Mouse (Mus musculus) liver, embryonic 12.5 days (tissue): Measurements from ENCODE around the gene Rnf141. TPM values are rescaled to one million over a fixed set of nuclear protein-coding genes. Genes with fewer than 3 reads are reported as not detected.

ENCODE experiments used
- ATAC-seq: fragments of 200-750 bp; cut with Nextera tagmentation; 2 replicates; pipeline ENCODE4 v1.8.0; 2017; ENCODE audit warnings: moderate number of reproducible peaks, mild to moderate bottlenecking, moderate library complexity
- H3K27ac ChIP-seq: fragments of 300-500 bp; sonication (generic); 2 replicates; pipeline ENCODE4 v1.5.1; 2016; ENCODE audit warnings: mild to moderate bottlenecking
- H3K27me3 ChIP-seq: fragments of 300-500 bp; sonication (generic); replicated peaks from 2 replicates; pipeline ENCODE4 v1.6.1; 2016; ENCODE audit warnings: mild to moderate bottlenecking, moderate library complexity
- H3K36me3 ChIP-seq: fragments of 300-500 bp; sonication (generic); 2 replicates; pipeline ENCODE4 v1.6.1; 2016; ENCODE audit warnings: mild to moderate bottlenecking, moderate library complexity
- H3K4me1 ChIP-seq: fragments of 300-500 bp; sonication (generic); 2 replicates; pipeline ENCODE4 v1.6.1; 2016
- H3K4me2 ChIP-seq: fragments of 300-500 bp; sonication (generic); 2 replicates; pipeline ENCODE4 v1.6.1; 2016; ENCODE audit warnings: mild to moderate bottlenecking, moderate library complexity
- H3K4me3 ChIP-seq: fragments of 300-500 bp; sonication (generic); 2 replicates; pipeline ENCODE4 v1.5.1; 2016; ENCODE audit warnings: mild to moderate bottlenecking, moderate library complexity
- H3K9ac ChIP-seq: fragments of 300-500 bp; sonication (generic); 2 replicates; pipeline ENCODE4 v1.6.1; 2016; ENCODE audit warnings: mild to moderate bottlenecking, moderate library complexity
- H3K9me3 ChIP-seq: fragments of 300-500 bp; sonication (generic); replicated peaks from 2 replicates; pipeline ENCODE4 v1.6.1; 2016; ENCODE audit warnings: mild to moderate bottlenecking, moderate library complexity
- WGBS: fragments of 180-500 bp; shearing (Covaris S2); methylation state at CpG from one replicate; pipeline ENCODE4 v1.1.7; 2016; ENCODE audit not compliant: insufficient replicate concordance; 5-methylcytosine and 5-hydroxymethylcytosine counted together
- polyA plus RNA-seq: library from polyadenylated mRNA; unstranded; fragments of >200 nt; fragmentation: Nextera tagmentation; extraction: Ambion mirVana; gene quantifications from 2 replicates; pipeline ENCODE4 v1.2.1, GENCODE M21; 2016

Rnf141 gene
- polyA plus RNA-seq, 1 experiment from 2014 or later: 29.1 TPM

DNA sequence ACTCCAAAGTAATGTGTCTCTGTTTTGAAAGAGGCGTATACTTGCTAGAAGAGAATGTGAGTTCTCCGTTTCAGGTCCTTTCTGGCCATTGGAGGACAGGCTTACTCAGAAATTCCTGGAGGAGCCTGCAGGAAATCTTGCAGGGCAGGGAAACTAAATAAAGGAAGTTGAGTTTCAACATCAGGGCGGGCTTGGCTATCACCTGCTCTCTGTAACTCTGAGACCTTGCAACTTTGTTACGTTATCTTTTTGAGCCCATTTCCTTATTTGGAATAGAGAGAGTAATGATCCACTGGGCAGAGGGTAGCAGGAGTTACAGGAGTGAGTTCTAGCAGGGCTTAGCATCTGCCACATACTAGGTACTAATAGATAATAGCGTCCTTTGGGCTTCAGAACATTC lies 15.9 kb upstream of the Rnf141 start:
- Histone ChIP-seq H3K9ac (no peak overlapping the region; the same call in 1 of the 2 replicates), H3K4me1 (peaks cover 45% of the 10 kb centered on the region), H3K4me2 (0 out of 2 replicates have a peak overlapping the region, but pooled peaks have one; percentile 9), H3K27me3 (no peaks in the 10 kb centered on the region), H3K9me3 (no peaks in the 10 kb centered on the region), H3K36me3 (no peaks in the 10 kb centered on the region), H3K4me3 (no peak overlapping the region), H3K27ac (no peak overlapping the region)
- no peak for ATAC-seq
- 19% methylated on average over 5 of the region's 5 CpGs for WGBS

DNA sequence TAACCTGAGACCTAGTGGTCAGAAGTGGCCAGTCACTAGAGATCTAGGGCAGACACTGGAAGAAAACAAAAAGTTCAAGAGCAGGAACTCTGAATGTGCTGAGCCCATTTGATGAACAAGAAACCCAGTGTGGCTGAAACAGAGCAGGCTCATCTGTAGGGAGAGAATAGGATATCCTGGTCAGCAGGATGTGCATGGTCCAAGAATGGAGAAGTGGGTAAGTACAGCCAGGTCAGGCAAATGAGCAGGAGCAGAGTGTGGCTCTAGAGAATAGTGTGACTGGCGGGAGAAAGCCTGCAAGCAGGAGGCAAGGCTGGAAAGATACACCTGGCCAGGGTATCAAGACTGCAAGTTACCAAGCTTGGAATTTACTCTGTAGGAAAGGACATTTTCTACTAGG lies 11.3 kb upstream of the Rnf141 start:
- 28% methylated on average over 1 of the region's 1 CpGs for WGBS
- peaks cover 49% of the 10 kb centered on the region for H3K4me1 ChIP-seq
- H3K27ac ChIP-seq: no peak overlapping the region
- no peaks in the 10 kb centered on the region for H3K36me3 ChIP-seq
- ATAC-seq: no peak
- H3K4me2 ChIP-seq: no peak overlapping the region
- no peak overlapping the region for H3K4me3 ChIP-seq
- H3K9ac ChIP-seq: no peak overlapping the region
- H3K9me3 ChIP-seq: no peaks in the 10 kb centered on the region
- H3K27me3 ChIP-seq: no peaks in the 10 kb centered on the region

DNA sequence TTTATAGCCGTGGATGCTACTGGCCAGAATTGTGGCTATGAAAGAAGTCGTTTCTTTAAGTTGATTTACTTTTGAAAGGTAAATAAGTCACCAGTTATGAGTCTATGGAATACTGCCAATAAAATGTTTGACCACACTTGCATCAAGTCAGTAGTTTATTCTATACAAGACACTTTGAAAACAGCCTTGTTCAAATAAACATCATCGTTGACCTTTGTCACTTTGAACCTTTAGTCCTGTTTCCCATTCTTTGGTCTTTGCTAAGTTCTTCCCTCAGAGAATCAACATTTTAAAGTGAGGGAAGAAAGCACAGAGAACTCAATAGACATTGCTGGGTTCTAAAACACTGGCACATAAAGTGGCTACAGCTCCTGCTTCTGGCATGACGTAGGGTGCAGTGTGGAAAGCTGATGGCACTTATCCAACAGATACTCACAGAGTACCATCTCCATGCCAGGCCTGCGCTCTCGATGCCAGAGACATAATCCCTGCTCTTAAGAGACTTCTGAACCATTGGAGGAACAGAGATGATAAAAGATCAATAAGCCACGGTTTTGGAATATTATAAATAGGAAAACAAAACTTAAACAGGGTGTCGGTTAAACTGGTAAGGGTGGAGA lies 10.8 kb upstream of the Rnf141 start:
- Histone ChIP-seq H3K9ac (no peak overlapping the region), H3K9me3 (no peaks in the 10 kb centered on the region), H3K4me3 (no peak overlapping the region), H3K36me3 (no peaks in the 10 kb centered on the region), H3K27me3 (no peaks in the 10 kb centered on the region), H3K27ac (no peak overlapping the region), H3K4me1 (peaks cover 43% of the 10 kb centered on the region), H3K4me2 (no peak overlapping the region)
- no peak for ATAC-seq
- WGBS: 65% methylated on average over 8 of the region's 8 CpGs

DNA sequence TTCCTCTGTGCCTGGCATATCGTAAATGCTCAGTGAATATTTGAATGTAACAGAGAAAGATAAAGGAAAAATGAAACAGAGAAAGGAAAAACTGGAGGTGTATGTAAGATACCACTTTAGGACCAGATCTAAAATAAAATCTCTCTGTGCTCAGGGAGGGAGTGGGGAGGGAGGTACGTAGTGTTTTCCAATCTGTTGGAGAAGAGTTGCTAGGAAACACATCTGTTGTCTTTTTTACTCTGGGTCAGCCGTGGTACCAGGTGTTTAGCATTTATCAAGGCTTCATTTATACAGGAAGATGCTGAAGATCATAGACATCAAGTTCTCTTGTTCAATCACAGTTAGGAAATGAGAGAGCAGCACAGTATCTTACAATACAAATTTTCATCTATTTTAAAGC lies 10.3 kb upstream of the Rnf141 start:
- ATAC-seq: no peak

DNA sequence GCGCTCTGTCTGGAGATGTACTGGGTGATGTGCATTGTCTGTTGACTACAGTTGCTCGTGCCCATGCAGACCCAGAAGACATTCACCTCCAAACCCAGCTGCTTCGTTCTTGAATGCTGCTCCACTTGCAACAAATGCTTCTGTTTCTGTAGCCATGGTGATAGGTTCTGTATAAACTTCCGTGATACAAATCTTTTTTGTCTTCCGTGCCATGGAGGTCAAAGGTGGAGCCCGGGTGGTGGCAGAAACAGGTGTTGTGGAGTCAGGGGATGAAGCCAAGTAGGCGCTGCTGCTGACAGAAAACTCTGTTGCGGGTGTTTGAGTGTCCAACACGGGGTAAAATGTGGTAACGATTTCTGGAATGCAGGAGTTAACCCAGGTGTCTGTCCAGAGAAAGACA lies 9.4 kb upstream of the Rnf141 start:
- Histone ChIP-seq H3K9me3 (no peaks in the 10 kb centered on the region), H3K9ac (no peak overlapping the region), H3K4me1 (peaks cover 33% of the 10 kb centered on the region), H3K36me3 (no peaks in the 10 kb centered on the region), H3K27me3 (no peaks in the 10 kb centered on the region), H3K4me2 (no peak overlapping the region), H3K4me3 (no peak overlapping the region), H3K27ac (no peak overlapping the region)
- WGBS: 68% methylated on average over 10 of the region's 10 CpGs
- no peak for ATAC-seq

More for the DNA sequence above, 10.3 kb upstream of the Rnf141 start:
- Histone ChIP-seq H3K4me2 (no peak overlapping the region), H3K27ac (no peak overlapping the region), H3K9ac (no peak overlapping the region), H3K4me1 (peaks cover 38% of the 10 kb centered on the region), H3K4me3 (no peak overlapping the region), H3K9me3 (no peaks in the 10 kb centered on the region), H3K27me3 (no peaks in the 10 kb centered on the region), H3K36me3 (no peaks in the 10 kb centered on the region)
- WGBS: 67% methylated on average over 3 of the region's 3 CpGs

DNA sequence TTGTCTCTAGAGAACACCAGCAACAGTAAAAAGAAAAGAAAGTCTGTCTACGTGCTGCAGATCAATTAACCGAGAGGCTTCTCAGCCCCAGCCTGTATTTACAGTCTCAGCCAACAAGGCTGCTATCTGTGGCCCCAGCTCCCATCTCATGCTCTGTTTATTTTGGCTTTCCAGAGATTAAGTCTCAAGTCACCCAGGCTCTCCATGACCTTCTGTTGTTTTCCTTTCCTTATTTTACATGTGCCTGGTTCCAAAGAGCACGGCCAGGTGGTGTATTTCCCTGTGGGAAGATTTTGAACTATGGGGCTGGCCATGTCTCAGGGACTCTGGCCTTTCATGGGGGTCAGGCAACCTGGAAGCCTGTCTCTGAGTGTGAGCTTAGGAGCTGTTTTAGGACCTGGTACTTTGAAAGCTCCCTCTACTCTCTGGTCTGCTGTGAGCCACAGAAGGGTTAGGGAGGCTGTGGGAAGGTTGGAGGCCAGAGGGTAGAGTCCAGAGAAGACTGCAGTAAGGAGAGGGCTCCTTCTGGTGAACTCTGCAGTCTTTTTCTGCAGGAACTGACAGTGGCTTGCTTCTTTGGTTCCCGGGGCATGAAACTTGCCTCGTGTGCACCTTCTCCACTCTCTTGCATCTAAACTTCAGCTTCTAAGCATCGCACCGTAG lies 7.4 kb upstream of the Rnf141 start:
- Histone ChIP-seq H3K36me3 (no peaks in the 10 kb centered on the region), H3K27ac (peak overlapping the region; percentile 38; the same call in 1 of the 2 replicates), H3K4me1 (peaks cover 42% of the 10 kb centered on the region), H3K27me3 (no peaks in the 10 kb centered on the region), H3K4me2 (no peak overlapping the region), H3K9ac (no peak overlapping the region), H3K4me3 (no peak overlapping the region), H3K9me3 (no peaks in the 10 kb centered on the region)
- WGBS: 71% methylated on average over 7 of the region's 7 CpGs
- no peak for ATAC-seq

DNA sequence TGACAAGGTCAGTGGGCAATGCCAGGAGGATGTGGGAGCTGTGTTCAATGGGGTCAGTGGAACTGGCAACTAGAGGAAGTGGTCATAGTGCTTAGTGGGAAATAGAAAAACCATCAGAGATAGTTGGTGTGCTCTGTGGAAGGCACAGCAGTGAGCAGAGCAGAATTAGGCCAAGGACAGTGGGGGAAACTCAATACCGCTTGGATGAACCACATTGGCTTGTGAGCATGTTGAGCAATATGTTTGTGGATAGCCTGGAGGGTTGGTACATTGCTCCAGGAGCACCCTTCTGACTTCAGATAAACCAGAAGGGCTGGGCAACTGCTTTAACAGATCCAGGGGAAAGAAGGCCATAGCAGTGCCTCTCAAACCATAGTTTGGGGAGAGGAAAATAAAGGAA lies 4.1 kb upstream of the Rnf141 start:
- H3K27ac ChIP-seq: peak overlapping the region; percentile 32; the same call in 1 of the 2 replicates
- WGBS: 59% methylated on average over 1 of the region's 1 CpGs
- no peak overlapping the region for H3K9ac ChIP-seq
- no peak overlapping the region for H3K4me3 ChIP-seq
- H3K27me3 ChIP-seq: no peaks in the 10 kb centered on the region
- no peaks in the 10 kb centered on the region for H3K9me3 ChIP-seq
- no peaks in the 10 kb centered on the region for H3K36me3 ChIP-seq
- no peak overlapping the region for H3K4me2 ChIP-seq
- ATAC-seq: no peak
- peaks cover 23% of the 10 kb centered on the region for H3K4me1 ChIP-seq

DNA sequence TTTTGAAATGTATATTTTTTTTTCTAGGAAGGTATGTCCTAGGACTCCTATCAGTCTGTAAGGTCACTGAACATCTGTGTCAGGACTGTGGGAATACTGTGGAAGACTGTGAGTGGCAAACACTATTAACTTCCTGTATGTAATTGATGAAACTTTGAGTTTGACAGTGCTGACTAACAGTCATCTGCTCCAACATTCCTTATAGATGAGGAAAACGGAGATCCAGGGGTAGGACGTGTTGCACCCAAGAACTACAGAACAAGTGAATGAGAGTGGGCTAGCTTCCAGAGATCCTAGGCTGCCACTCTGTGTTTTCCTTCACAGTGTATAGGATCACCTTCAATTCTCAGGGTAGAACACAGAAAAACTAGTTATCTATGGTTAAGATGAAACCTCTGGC lies 3.1 kb upstream of the Rnf141 start:
- no peaks in the 10 kb centered on the region for H3K36me3 ChIP-seq
- no peak for ATAC-seq
- no peaks in the 10 kb centered on the region for H3K9me3 ChIP-seq
- H3K27ac ChIP-seq: no peak overlapping the region
- 73% methylated on average over 2 of the region's 2 CpGs for WGBS
- no peak overlapping the region for H3K9ac ChIP-seq
- H3K4me2 ChIP-seq: no peak overlapping the region
- no peak overlapping the region for H3K4me3 ChIP-seq
- peaks cover 31% of the 10 kb centered on the region for H3K4me1 ChIP-seq
- H3K27me3 ChIP-seq: no peaks in the 10 kb centered on the region

DNA sequence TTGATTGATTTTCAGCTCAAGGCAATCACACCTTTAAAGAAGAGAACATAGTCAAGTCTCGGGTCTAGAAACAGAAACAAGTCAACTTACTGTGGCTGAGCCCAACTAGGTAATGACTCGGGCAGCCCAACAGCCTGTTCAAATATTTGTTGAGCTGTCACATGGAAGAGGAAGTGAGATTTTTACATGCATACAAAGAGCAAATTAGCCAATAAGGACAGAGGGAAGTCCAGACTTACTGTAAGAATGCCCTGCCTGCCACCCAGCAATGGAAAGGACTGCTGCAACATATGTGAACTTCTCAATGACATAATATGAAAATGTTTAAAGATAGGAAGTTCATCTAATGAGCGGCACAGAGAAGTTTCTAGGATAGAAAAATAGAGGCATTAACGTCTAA lies 3.9 kb downstream of the Rnf141 start:
- Histone ChIP-seq H3K4me1 (peaks cover 39% of the 10 kb centered on the region), H3K36me3 (peaks cover 25% of the 10 kb centered on the region), H3K9me3 (no peaks in the 10 kb centered on the region), H3K4me2 (0 out of 2 replicates have a peak overlapping the region, but pooled peaks have one; percentile 10), H3K27me3 (no peaks in the 10 kb centered on the region), H3K4me3 (no peak overlapping the region), H3K27ac (no peak overlapping the region), H3K9ac (no peak overlapping the region; the same call in 1 of the 2 replicates)
- WGBS: 55% methylated on average over 4 of the region's 4 CpGs
- ATAC-seq: no peak

DNA sequence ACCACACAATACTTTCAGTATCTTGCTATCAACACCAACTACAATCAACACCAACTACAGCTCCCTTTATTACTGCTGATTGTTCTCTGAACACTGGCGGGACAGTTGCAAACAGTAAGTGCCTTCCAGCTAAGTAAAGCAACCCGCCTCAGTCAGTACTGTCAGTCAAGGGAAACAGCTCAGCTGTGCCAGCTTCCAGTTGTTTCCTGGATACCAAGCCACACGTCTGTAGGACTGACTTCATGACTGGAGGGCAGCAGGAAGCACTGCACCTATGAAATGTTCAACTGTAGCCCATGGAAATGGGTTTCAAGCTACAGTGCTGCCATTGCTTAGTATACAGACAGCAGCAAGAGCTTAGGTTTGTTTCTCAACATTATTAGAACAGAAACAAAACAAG lies 9.7 kb downstream of the Rnf141 start:
- no peaks in the 10 kb centered on the region for H3K27me3 ChIP-seq
- no peaks in the 10 kb centered on the region for H3K9me3 ChIP-seq
- no peak overlapping the region for H3K4me3 ChIP-seq
- H3K27ac ChIP-seq: no peak overlapping the region
- H3K36me3 ChIP-seq: peaks cover 67% of the 10 kb centered on the region
- WGBS: 36% methylated on average over 3 of the region's 3 CpGs
- no peak overlapping the region for H3K9ac ChIP-seq
- H3K4me1 ChIP-seq: peaks cover 21% of the 10 kb centered on the region
- no peak overlapping the region for H3K4me2 ChIP-seq
- no peak for ATAC-seq

DNA sequence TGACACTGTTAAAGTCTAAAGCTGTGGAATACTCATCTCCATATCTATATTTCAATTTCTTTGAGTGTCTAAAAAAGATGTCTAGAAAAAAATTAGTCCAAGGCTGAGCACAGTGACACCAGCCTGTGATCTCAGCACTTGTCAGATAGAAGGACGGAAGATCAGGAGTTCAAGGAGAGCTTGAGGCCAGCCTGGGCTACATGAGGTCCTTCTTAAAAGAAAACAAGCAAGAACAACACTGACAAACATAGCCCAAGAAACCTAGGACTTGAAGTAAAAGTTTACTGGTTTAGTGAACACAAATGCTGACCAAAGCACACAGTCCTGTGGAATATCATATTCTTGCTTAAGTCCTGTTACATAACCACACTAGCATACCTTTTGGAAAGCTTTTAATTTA lies 10.2 kb downstream of the Rnf141 start:
- H3K4me2 ChIP-seq: no peak overlapping the region
- no peak for ATAC-seq
- no peaks in the 10 kb centered on the region for H3K9me3 ChIP-seq
- H3K36me3 ChIP-seq: peaks cover 72% of the 10 kb centered on the region
- H3K27me3 ChIP-seq: no peaks in the 10 kb centered on the region
- H3K4me3 ChIP-seq: no peak overlapping the region
- WGBS: 85% methylated on average over 1 of the region's 1 CpGs
- peaks cover 16% of the 10 kb centered on the region for H3K4me1 ChIP-seq
- no peak overlapping the region for H3K9ac ChIP-seq
- no peak overlapping the region for H3K27ac ChIP-seq

DNA sequence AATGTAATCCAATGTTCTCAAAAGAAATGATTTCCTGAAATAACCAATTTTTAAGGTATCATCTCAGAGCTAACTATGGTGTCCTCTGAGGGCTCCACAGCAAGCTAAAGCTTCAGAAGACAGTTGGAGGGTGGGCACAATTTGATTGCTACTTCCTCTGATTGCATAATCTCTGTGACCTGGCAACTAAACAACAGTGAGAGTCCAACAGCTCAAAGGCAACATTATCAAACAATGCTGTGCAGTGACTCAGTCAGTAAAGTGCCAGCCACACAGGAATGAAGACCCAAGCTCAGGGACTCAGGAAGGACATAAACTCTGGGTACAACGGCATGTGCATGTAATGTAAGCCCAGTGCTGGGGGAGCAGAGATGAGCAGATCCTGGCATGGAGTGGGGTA lies 11.2 kb downstream of the Rnf141 start:
- no peak overlapping the region for H3K4me3 ChIP-seq
- no peak overlapping the region for H3K9ac ChIP-seq
- H3K4me1 ChIP-seq: peaks cover 16% of the 10 kb centered on the region
- H3K27me3 ChIP-seq: no peaks in the 10 kb centered on the region
- peak; percentile 37; the same call in 1 of the 2 replicates for ATAC-seq
- no peak overlapping the region for H3K4me2 ChIP-seq
- H3K9me3 ChIP-seq: no peaks in the 10 kb centered on the region
- H3K27ac ChIP-seq: no peak overlapping the region
- peaks cover 82% of the 10 kb centered on the region for H3K36me3 ChIP-seq
- 59% methylated on average over 1 of the region's 1 CpGs for WGBS
